Mouse (Mus musculus) lung, postnatal 25 days (tissue): ENCODE measurements around the gene Casp7.
"Not testable (repeated sequence)": the region's sequence is repeated elsewhere in the genome, so short reads cannot be mapped to it uniquely, and the experiment has no call there.

ENCODE experiments used
- DNase-seq: peaks from one replicate; pipeline ENCODE4 v3.0.0; 2022; ENCODE audit warnings: low spot score

The Casp7 gene

DNA sequence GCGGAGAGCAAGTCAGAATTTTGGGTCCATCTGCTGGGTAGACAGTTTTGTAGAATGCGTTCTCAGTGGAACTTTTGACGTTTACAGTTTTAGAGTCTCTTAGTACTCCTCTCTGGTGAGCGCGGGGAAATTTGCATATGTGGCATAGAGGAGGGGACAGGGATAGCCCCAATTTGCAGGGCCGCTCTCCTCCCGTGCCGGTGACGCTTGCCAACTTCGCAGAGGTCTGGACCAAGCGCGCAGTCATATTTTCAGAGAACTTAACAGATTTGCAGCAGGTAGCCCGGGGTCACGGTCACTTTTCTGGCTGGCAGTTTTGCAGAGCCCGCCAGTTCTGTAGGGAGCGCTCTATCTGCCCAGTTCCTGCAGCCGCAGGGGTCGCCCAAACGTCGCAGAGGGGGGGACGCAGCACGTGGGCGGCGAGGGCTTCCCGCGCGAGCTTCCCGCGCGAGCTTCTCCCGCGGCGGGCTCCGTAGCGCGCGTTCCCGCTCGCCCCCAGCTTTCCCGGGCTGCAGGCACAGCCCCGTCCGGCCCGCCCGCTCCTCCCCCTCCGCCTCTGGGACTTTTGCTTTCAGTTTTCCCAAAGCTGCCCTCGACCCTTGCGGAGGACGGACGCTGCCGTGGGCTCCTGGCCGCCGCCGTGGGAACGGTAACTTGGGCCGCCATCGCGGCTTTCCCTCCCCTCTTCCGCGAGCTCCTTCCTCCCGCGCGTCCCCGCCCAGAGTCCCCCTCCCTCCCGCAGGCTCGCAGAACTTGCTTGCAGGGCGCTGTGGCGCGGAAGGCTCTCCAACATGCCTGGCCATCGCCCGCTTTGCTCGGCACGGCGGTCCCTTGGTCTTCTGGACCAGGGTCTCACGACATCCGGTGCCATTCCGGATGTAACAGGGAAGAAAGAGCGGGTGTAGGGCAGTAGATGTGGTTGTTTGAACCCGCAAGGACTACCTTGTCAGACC lies at the start of gene Casp7:
Casp7 (plus strand) TSS at position 461 of the 953 bp plus-strand sequence.
- DNase-seq, result peak; percentile 74

- DNase-seq, result peak; percentile 15
Observed at GRCm38 (mm10) chr19:56349295-56349694, 47.6 kb upstream of the Casp7 start.

DNA sequence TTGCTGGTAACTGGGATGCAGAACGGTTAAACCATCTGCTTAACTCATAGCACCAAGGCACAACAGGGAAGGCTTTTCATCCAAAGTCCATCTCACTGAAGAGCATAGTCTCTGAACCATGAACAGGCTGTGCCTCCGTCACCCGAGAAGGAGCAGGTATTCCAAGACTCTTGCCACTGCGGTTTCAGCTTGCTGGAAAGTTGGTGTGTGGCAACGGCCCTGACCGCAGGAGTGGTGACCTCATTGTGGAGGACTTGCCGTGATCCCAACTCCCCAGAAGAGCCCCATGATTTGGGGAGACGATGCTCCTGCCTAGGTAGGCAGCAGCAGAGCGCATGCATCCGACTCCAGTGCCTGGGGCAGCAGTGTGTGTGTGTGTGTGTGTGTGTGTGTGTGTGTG lies 43.2 kb upstream of the Casp7 start:
- DNase-seq, result no peak

GRCm38 (mm10) chr19:56355201-56355600 lies 41.7 kb upstream of the Casp7 start:
- no peak for DNase-seq

- peak; percentile 70 for DNase-seq
Observed at GRCm38 (mm10) chr19:56356480-56357373, 40.2 kb upstream of the Casp7 start.

DNA sequence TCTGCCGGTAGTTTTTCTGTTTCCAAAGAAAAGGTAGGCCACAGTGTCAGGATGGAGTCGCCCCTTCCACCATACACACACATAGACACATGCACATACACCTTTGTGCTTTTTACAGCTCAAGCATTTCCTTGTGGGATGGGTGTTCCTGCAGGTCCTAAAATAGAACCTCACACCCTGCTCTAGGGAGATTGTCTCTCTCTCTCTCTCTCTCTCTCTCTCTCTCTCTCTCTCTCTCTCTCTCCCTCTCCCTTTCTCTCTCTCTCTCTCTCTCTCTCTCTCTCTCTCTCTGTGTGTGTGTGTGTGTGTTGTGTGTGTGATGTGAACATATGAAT lies 39.6 kb upstream of the Casp7 start:
- DNase-seq, result not testable (repeated sequence)

DNA sequence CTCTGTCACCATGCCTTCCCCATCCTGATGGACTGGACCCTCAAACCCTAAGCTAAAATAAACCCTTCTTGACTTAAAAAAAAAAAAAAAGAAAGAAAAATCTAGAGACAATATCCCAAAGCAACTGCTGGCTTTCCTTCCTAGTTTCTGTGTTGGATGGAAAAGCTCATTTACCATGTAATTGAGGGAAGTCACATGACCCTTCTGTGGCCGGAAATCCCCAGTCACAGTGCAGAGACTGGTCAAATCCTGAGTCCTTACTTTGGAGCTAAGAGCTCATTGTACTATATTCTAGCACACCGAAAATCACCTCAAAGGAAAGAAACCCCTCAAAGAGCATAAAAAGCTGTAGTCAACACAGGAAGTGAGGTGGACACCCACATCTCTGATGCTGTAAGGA lies 38.0 kb upstream of the Casp7 start:
- no peak for DNase-seq

DNA sequence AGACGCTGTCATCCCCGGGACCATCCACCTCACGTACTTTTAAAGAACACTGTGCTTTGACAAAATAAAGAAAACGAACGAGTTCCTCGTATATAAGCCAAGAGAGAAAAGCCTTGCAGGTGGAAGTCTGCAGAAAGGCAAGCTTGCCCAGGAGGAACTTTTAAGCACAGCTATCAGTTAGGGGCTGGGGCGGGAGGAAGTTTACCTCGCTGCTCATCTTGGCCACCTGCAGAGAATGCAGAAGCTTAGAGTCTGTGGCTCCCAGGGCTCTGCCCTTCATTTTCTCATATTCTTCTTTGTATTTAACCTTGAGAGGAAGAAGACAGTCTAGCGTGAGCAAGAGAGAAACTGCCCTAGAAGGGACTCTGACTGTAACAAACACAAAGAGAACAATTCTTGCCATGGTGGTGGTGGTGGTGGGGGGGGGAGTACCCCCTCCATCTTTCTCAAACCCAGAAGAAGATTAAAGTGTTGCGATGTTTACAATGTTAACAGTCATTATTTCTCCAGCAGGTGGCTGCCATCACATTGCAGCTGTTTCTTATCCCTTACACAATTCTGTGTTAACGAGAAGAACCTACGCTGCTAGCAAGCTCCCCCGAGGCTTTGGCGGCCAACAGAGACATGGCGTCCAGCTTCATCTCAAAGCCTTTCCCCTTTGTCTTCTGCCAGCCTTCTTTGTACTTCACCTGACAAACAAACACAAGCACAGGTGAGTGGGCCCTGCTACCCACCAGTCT lies 33.0 kb upstream of the Casp7 start:
- DNase-seq, result no peak

- no peak for DNase-seq
Observed at GRCm38 (mm10) chr19:56364563-56364962, 32.4 kb upstream of the Casp7 start.

DNA sequence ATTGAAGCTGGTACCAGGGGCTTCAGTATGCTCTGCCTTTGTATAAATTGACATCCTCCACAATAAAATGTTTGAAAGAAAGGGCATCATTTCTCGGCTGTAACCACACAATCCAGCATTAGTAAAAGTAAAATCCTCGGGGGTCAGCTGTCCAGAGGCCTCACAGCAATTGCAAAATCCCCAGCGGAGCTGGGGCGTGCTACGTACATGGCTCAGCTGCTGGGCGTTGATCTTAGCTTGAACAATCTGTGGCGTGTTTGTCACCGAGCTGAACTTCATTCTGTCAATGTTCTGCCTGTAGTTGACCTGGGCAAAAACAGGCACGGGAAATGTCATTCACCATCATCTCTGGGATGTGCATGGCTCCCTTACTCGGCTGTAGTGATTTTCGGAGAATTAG lies 30.8 kb upstream of the Casp7 start:
- no peak for DNase-seq

- no peak for DNase-seq
Observed at GRCm38 (mm10) chr19:56366625-56367024, 30.3 kb upstream of the Casp7 start.

- no peak for DNase-seq
Observed at GRCm38 (mm10) chr19:56367778-56368177, 29.2 kb upstream of the Casp7 start.

GRCm38 (mm10) chr19:56368912-56369311 lies 28.0 kb upstream of the Casp7 start:
- no peak for DNase-seq

DNA sequence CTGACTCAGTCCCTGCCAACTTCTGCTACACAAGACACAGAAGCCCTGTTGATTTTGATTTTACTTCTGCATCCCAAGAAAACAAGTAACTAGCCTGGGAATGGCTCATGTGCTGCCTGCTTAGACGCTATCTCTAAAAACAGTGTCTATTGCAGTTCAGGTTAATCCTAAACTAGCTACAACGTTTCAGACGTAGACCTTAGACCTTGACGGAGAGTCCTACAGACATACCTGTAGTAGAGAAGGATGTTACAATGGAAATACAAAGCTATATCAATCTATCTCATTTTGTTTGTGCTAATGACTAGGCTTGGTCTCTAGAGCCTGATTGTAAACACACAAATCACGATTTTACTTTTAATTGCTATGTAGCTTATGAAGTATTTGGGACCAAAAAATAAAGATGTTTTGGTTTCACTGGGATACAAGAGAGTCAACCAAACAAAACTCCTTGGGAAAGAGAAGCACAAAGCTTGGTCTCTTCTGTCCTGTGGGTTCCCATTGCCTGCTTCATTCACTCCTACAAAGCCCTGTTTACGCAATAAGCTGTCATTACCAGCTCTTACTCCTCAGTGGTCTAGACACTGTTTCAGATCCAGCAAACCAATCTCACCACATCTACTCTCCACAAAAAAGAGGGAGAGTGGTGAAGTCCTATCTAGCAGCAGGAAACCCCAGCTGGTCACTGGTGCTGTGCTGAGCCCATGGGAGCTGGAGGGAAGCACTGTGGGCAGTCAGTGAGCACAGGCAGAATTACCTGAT lies 26.4 kb upstream of the Casp7 start:
- no peak for DNase-seq

DNA sequence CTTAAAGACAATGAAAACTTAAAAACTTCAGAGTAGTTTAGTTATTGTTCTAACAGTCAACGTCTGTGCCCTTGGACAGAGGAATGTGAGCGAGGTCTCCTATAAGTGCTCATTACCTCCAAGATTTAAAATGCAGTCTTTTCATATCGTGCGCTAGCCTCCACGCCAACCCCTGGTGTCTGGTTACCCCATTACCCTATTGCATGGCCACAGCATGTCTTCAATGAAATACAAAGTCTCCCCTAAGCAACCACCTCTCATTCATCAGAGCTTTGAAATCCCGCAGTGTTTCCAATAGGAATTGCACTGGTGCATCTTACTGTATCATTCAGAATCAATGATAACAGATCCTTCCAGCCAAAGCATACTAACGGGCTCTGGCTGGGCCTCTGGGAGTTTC lies 24.7 kb upstream of the Casp7 start:
- no peak for DNase-seq

- no peak for DNase-seq
Observed at GRCm38 (mm10) chr19:56373246-56373645, 23.7 kb upstream of the Casp7 start.

- no peak for DNase-seq
Observed at GRCm38 (mm10) chr19:56374011-56374410, 22.9 kb upstream of the Casp7 start.

DNA sequence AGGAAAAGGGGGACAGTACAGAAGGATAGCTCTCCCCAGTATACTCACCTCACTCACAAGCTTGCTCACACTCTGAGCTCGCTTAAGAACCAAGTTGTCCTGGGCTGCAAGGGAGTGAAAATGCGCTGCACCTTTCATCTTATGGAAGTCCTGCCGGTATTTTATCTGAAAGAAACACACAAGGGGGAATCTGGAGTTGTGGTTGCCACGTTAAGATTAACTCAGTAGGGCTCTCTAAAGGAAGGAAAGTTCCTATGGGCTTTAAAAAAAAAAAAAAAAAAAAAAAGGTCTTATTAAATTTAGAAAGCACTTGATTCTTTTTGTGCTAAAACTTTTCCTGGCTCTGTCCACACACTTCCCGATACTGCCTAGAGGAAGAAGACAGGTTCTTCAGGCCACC lies 18.9 kb upstream of the Casp7 start:
- no peak for DNase-seq

DNA sequence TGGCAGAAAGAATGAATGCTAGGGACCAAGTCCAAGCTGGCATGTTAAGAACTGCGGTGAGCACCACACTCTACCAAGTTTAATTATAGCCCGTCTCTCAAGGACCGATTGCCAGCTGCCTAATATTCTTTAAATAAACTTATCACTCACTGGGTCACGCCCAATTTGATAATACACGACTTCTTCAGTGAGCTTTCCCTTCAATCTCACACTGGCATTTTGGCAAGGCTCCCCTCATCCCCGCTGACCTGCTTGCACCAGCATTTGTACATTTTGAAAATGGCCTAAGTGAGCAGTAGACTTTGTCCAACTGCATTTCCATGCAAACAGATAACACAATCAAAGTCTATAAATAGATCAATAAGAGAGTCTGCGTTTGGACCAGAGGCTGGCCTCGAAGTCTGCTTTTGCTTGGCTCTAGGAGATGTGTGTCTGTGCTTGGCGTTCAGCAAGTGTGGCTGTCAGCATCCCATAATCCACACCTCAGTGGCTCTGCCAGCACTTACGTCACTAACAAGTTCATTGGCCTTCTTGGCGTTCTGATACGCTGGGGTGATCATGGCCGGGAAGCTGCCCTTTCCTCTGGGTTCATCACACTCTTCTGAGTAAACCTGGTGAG lies 18.3 kb upstream of the Casp7 start:
- DNase-seq, result no peak

DNA sequence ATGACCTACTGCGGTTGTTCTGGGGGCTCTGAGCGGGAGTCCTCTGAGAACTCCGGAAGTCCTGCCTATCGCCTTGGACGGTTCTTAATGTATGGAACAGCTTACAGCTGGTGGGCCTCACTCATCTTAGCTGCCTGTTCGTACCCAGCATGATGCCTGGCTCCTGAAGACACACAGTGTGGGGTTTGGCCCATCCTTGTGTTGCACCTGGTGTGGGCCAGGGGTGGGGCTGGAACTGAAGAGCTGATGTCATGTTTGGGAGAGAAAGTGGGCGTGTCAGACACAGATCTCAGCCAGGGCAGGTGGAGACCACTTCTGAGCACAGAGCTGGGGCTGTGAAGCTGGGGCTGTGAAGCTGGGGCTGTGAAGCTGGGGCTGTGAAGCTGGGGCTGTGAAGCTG lies 16.6 kb upstream of the Casp7 start:
- DNase-seq, result no peak

- no peak for DNase-seq
Observed at GRCm38 (mm10) chr19:56381407-56381806, 15.5 kb upstream of the Casp7 start.
